Mouse (Mus musculus) gastrocnemius, postnatal 14 days (tissue): ENCODE measurements at regions not wholly inside any gene's neighbourhood (a gene's known extent, or its start where the extent isn't known, plus 50 kb on each side); places are given as distances from the start of the nearest gene placed in this dataset.

Experiments used
- DNase-seq: peaks from one replicate; pipeline ENCODE4 v3.0.0; 2021; ENCODE audit warnings: mixed read lengths
- intact Hi-C: fragments of 180-260 bp; cut with DNase I; formaldehyde crosslinking; loops from one replicate; pipeline ENCODE4 v1.15.1; 2025; ENCODE audit warnings: low total_unique reads

DNA sequence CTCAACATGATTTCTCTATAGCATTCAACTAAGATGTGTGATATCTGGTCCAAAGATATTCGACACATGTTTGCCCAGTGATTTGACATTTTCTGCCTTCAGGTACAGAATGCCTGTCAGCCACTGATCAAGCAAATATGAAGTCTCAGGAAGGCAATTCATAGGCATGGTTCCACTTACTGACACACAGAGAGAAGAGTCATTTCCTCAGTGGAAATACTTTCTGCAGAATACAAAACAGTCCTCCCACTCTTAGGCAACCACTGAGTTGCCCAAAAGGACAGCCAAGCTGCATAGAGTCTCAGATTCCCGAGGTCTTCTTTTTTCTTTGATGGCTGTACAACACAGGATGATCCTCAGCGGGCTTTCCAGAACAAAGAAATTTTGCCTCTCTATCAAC is 110.9 kb downstream of the Ndufa4 start:
- intact Hi-C loops: loop anchor here (10.0 kb wide), 1 partner anchor 328 kb away; no protein-coding TSS in a partner anchor
- DNase-seq: no peak

DNA sequence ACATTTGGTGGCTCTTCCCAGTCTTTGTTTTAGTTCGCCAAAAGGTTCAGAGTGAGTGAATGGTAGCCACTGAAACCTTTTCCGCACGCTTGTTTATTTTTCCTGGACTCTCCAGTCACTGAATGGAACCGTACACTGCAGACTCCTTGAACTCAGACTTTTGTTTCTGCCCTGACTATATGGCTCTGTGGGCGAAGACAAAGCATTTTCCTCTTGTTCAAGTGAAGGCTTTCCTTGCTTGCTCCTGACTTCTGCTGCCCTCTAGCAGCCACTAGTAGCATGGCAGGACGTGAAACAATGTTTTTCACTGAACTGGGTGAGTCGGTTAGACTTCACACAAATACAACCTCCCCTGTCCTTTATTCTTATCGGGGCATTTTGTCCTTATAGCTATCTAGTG is 113.9 kb downstream of the Ndufa4 start:
- DNase-seq: no peak
- intact Hi-C loops: loop anchor here (10.0 kb wide), 1 partner anchor 331 kb away; no protein-coding TSS in a partner anchor

DNA sequence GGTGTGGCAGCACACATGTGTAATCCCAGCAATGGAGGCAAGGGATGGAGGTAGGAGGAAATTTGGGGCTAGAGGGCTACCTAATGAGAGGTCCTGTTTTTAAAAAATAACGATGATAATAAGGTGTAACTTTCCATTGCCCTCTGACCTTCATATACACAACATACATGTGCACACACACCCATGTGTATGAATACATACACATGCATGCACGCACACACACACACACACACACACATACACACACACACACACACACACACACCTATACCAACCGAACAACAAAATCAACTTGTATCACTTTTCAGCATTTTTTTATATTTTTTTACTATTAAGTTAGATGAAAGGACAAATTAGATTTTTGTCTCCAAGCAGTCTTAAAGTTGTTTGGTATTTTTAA is 115.1 kb downstream of the Ndufa4 start:
- intact Hi-C loops: loop anchor here (10.0 kb wide), 1 partner anchor 333 kb away; no protein-coding TSS in a partner anchor
- no peak for DNase-seq

DNA sequence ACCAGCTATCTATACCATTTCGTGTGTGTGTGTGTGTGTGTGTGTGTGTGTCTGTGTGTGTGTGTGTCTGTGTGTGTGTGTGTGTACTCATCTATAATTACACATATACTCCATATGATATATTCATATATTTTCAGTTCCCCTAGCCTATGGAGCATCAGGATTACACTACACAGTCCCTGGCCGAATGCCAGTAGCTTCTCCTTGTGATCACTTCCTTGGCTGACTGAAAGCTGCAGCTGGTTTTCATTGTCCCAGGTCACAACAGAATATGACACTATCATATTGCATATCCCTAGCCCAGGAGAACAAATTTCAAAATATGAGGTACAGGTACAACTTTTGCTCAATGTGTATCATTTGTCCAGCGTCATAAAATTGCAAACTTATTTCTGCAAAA is 116.2 kb downstream of the Ndufa4 start:
- DNase-seq: no peak
- intact Hi-C loops: loop anchor here (10.0 kb wide), 1 partner anchor 334 kb away; no protein-coding TSS in a partner anchor

DNA sequence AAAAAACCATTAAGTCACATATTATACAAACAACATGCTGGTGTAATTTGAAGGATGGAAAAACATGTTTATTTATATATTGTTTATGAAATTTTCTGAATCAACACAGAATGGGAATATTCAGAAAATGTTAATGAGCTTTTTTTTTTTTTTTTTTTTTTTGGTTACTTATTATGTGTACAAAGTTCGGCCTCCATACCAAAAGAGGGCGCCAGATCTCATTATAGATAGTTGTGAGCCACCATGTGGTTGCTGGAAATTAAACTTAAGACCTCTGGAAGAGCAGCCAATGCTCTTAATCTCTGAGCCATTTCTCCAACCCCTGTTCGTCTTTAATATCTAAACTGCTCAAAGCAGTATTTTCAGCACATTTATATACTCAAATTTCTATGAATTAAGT is 133.3 kb downstream of the Ndufa4 start:
- intact Hi-C loops: no loop called here
- no peak for DNase-seq

DNA sequence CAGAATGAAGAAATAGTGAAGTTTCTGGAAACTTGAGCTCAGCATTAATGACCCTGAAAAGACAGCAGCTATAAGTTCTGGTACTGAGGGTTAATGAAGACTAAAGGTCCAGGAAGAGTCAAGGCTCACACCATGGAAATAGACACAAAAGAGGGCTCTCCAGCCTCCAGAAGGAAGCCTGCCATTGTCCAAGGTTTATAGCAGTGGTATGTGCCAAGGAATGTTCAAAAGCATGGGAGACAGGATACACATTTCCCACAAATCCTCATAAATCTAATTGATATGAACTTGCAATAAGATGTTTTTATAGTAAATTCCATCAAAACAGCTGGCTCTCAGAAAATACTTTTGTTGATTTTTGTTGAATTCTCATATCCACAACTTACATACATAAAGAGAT is 144.4 kb downstream of the Ndufa4 start:
- intact Hi-C loops: no loop called here
- no peak for DNase-seq

DNA sequence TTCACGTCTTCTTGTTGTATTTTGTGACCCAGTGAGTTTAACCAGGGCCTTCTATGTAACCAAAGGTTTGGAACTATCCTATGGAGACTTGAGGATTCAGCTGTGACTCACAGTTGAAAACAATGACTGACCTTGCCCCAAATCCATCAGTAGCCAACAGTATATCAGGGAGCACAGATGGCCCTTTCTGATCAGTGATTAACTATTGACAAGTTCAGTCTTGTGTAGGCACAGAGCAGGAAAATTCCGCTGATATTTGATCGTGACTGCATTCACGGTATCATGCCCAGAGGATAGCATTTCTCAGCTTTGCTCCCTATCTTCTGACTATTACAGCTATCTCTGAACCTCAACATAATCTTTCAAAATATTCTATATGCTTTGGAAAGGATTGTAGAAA is 169.6 kb downstream of the Ndufa4 start:
- DNase-seq: no peak
- intact Hi-C loops: no loop called here

DNA sequence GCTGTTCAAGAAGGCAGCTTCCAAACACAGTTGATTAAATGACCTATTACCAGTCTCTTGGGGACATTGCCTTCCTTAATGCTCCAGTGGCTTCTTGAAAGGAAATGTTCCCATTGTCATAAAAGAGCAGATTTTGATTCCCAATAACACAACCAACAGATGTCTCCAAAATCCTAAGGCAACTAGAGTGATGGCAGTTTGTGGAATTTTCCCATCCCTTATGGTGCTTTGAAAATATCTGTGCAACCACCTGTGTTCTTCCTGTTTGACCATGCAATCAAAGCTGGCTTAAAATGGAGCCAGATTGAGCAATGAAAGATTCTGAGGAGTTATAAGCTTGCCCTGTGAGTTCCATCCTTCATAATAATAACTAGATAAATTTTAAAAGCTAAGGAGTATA is 176.2 kb downstream of the Ndufa4 start:
- intact Hi-C loops: no loop called here
- DNase-seq: no peak

DNA sequence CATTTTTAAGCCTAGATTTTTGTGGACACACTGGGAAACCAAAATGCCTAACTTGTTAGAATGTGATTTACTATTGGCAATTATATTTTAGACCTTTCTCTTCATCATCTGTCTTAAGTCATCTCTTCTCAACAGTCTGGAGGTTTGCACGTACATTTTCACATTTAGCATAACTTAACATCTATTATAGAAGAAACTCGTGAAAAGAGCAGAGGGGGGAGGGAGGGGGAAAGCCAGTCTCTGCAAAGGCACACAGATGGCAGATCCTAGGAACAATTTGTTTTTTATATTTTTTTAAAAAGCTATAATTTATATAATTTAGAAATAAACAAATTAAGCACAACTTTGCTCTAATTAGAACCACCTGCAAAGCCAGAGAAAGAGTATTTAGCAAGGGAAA is 176.6 kb downstream of the Ndufa4 start:
- no peak for DNase-seq
- intact Hi-C loops: no loop called here

DNA sequence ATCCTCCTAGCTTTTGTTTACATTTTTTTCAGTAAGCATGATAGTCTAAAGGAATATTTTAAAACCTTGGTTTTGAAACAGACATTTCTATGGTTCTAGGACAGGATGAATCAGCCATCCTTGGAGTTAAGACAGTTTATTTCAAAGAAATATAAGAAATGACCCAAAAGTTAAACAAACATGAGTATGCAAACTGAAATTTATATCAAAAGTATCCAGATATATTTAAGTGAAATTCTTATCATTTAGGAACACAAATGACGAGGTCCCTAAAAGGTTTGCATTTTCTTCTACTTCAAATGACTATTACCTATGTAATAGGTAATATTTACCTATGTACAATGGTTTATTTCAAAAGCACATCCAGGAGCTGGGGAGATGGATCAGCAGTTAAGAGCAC is 179.5 kb downstream of the Ndufa4 start:
- intact Hi-C loops: no loop called here
- DNase-seq: no peak

DNA sequence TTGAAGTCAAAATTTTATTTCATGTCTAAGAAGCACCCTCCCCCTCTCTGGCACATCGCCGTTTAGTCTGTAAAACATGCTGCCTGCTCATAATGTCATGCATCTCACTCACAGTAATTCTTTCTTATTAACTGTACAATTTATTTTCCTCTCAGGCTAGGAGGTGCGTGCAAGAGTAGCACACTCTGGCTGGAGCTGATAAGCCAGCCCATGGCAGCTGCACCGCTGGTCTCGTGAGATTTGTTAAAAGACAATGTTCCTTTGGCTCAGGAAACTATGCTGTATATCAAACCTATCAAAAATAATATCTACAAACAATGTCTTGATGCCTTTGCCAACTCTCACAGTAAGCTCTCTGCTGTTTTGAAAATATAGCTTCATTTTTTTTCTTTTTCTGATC is 179.9 kb downstream of the Ndufa4 start:
- intact Hi-C loops: no loop called here
- DNase-seq: peak; percentile 2

DNA sequence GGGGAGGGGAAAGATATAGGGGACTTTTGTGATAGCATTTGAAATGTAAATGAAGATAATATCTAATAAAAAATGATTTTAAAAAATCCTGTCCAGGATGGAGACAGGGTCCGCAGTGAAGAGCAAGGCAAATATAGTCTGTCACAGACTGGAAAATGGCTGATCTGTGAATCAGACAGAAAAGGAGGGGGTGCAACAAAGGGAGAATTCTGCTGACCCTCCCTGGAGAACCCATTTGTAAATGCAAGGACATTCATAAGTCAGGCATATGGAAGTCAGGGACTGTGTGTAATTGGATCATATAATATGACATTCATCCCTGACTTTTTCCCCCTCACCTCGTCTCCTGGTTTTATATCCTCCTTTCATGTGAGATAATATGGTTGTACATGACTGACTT is 183.8 kb downstream of the Ndufa4 start:
- no peak for DNase-seq
- intact Hi-C loops: no loop called here

DNA sequence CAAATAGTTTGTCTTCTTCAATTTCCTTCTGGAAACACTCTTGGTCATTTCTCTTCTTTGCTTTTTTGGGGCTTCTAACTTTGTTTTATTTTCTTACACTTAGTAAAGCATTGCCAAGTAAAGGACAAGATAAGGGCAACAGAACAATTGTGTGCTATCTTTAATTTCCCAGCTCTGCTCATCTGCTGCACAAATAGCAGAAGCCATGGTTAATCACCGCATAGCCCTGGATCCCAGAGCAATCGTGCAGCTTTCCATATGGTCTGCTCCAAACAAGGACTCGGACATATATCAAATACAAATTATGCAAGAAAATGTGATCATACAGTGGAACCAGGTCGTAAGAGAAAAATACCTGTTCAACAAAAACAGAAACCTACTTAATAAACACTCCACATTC is 187.0 kb downstream of the Ndufa4 start:
- intact Hi-C loops: no loop called here
- DNase-seq: no peak

DNA sequence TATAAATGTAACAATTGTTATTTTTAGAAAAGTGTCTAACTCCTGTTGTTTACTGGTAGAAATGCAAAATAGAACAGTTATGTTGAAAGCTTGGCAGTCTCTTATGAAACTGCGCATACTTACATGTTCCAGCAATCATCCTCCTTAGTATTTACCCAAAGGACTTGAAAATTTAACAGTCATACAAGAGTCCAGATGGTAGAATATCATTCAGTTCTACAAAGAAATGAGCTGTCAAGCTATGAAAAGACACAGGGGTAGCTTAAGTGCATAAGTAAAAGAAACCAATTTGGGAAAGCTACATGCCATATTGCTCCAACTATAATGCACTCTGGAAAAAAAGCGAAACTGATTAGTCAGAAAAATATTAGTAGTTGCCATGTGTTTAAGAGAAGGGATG is 196.7 kb downstream of the Ndufa4 start:
- no peak for DNase-seq
- intact Hi-C loops: no loop called here

DNA sequence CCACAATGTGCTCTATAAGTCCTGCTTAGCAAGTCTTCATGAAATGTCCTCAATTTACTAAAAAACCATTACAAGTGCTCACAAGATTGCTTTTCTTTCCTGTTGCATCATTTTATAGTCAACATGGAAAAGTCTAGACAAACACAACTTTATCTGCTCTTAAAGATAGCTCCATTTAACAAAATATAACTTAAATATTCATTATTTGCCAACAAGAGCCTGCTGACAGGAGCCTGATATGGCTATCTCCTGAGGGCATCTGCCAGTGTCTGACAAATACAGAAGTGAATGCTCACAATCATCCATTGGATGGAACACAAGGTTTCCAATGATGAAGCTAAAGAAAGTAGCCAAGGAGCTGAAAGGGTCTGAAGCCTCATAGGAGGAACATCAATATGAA is 197.8 kb downstream of the Ndufa4 start:
- intact Hi-C loops: no loop called here

More for the DNA sequence above, 197.8 kb downstream of the Ndufa4 start:
- no peak for DNase-seq
